Mouse (Mus musculus): ENCODE measurements around the gene Ppp2r5a. TPM values are rescaled to one million over a fixed set of nuclear protein-coding genes. Genes with fewer than 3 reads are reported as not detected.

The Ppp2r5a gene
- total RNA-seq, 4 experiments from 2014 or later: 65.1 to 76.6 (median 70.6) TPM

Other genes starting within 250 kb of the Ppp2r5a start
- not detected for gene Fam71a, start 238.5 kb downstream of the Ppp2r5a start, total RNA-seq (2022)
- 1 to 10 TPM in 3 of 4 experiments, under 1 TPM in 1; 0.80 to 7.7 (median 3.5) TPM for gene Atf3, start 185.2 kb downstream of the Ppp2r5a start, total RNA-seq (2022)
- 10 to 100 TPM; 57.8 to 80.1 (median 66.1) TPM for gene Nenf, start 85.1 kb downstream of the Ppp2r5a start, total RNA-seq (2022)
- 10 to 100 TPM in 3 of 4 experiments, 1 to 10 TPM in 1; 9.0 to 15.2 (median 11.7) TPM for gene Tmem206, start 77.4 kb downstream of the Ppp2r5a start, total RNA-seq (2022)
- gene Dtl, start 172.3 kb upstream of the Ppp2r5a start, total RNA-seq (2022): under 1 TPM; 0.55 to 0.96 (median 0.75) TPM
- gene Ints7, start 172.4 kb upstream of the Ppp2r5a start, total RNA-seq (2022): 10 to 100 TPM; 24.2 to 27.6 (median 25.9) TPM